Mouse (Mus musculus) ovary, postnatal 14 days (tissue): ENCODE measurements around the gene Mfn2.
"Not testable (repeated sequence)": the region's sequence is repeated elsewhere in the genome, so short reads cannot be mapped to it uniquely, and the experiment has no call there.

ENCODE experiments used
- DNase-seq: peaks from one replicate; pipeline ENCODE4 v3.0.0; 2022; ENCODE audit warnings: low spot score

The Mfn2 gene

DNA sequence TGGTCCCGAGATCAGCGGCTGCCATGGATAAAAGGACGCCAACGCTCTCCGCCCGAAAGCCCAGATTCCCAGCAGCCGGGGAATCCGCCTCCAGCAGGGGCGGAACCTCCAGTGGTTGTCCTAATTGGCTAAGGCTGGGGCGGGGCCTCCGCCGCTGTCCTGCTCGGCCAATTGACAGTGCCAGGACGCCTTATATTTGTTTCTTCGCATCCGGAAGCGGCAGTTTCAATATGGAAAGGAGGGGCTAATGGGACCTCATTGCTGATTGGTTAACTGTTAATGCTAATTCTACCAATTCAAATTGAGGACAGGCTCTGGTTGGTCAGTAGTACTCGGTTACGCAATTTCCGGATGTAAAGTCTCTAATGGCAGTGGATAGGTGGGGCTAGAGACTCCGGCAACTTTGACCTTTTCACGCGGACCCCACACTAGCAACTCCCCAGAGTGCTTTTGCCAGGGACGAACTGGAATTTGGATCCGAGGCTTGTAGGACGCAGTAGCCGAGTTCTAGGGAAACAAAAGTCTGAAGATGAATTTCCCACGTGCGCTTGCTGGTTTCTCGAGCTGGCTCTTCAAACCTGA, 36.0 kb downstream of the Mfn2 start, which contains the start of the genes Miip and Fv1:
Miip (minus strand) TSS at position 367 of the 582 bp plus-strand sequence.
Fv1 (plus strand) TSS at position 530 of the 582 bp plus-strand sequence.
- DNase-seq = peak; percentile 82

DNA sequence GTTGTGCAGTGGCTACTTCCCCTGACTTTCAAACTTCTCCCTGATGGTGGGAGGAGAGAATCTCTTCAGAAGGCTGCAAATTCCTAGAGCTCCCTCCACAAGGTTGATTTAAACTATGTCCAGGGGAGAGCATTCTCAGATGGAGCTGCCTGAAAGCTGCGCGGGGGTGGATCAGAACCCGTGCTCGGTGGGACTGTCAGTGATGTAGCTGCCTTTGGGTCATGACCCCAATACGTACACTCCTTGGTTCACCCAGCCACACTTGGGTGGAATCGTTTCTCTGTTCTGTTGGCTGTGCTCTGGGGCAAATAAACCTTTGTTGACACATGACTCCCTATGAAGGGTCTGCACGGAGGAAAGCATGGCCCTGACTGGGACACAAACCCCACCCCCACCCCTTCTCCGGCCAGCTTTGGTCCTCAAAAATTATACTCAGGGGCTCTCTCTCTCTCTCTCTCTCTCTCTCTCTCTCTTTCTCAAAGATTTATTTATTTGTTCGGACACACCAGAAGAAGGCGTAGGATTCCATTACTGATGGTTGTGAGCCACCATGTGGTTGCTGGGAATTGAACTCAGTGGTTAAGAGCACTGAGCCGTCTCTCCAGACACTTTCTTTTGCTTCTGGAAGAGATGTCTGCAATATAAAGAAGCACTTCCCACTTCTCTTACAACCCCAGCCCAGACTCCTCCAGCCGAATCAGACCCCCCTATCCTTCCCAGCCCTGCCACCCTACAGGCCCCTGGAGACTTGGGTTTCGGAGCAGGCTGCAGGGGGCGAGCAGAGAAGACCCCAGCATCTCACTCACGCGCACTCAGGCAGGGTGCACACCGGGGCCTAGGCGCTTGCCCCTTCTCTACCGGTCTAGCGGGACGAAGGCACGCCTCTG, 36.7 kb downstream of the Mfn2 start:
- DNase-seq = peak; percentile 7

DNA sequence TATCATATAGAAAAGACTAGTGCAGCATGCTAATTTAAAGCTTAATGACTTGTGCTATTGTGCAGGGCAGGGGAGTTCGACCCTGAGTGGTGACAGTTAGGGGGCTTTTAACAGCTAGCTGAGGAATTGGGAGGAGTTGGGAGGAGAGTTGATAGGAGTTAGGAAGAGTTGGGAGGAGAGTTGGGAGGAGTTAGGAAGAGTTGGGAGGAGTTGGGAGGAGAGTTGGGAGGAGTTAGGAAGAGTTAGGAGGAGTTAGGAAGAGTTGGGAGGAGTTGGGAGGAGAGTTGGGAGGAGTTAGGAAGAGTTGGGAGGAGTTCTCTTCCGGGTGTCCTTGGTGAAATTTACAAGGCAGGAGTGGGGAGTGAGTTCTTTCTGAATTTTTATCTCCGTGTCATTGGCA, 37.7 kb downstream of the Mfn2 start:
- not testable (repeated sequence) for DNase-seq

DNA sequence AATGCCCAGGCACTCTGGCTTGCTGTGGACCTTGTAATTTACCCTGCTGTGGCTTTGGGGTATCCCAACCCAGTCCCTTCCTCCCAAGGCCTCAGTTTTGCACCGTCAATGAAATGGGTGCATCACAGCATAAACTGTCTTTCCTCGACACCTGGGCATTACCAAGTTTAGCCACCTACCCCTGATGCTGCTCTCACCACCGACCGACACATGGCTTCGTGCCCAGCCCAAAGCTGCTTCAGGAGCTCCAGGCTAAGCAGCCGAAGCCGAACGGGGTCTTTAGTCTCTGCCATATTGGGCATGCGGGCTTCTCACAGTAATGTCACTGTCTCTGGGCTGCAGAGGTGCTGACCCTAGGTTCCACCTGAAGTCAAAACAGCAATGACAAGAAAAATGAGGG, 38.4 kb downstream of the Mfn2 start:
- no peak for DNase-seq

DNA sequence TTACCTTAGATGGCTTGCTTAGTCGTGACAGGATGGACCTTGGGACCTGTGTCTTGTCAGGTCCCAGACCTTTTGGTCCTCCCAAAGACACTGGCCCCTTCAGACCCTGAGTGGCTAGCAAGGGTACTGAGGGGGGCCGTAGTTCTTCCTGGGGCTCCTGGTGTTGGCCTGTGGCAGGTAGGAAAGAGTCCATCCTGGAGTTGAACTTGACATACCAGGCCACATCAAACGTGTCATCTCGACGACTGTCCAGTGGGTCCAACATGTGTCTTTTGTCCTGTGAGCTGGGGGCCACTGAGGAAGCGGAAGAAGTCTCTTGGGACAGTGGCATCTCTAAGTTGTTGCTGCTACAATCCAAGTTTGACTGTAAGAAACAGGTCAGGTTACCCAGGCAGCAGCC, 38.9 kb downstream of the Mfn2 start:
- no peak for DNase-seq

DNA sequence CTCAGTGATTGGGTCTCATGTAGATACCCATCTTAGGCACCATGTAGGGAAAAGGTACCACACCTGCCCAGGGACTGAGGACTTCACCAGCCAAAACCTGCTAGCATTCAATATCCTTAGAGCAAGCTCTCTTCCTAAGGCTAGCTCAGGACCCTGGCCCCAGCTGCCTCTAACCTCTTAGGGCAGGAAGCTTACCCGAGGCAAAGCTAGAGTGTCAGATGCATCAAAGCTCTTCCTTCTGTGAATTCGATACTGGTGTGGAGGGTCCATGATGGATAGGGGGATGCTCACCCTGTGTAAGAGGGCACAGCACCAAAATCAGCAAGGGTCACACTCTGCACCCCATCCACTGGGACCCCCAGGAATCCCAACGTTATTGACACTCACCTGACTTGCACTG, 42.5 kb downstream of the Mfn2 start:
- DNase-seq = no peak

DNA sequence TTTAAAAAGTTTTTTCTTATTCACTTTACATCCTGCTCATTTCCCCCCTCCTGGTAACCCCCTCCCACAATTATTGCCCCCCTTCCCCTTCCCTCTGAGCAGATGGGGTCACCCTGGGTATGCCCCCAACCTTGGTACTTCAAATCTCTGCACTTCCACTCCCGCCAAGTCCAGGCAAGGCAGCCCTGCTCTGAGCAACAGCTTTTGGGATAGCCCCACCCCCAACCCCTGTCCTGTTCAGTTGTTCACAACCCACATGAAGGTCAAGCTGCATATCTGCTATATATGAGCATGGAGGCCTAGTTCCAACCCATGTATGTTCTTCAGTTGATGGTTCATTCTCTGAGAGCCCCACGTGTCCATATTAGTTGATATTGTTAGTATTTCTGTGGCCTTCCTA, 53.7 kb downstream of the Mfn2 start:
- DNase-seq = no peak

- DNase-seq = no peak
Measured at GRCm38 (mm10) chr4:147848584-147848991, 55.9 kb downstream of the Mfn2 start.

- peak; percentile 46 for DNase-seq
Measured at GRCm38 (mm10) chr4:147847614-147848583, 56.6 kb downstream of the Mfn2 start, which contains the start of gene Zfp933. Gene Zfp933 (minus strand): TSS chr4:147848366.

GRCm38 (mm10) chr4:147842871-147843270, 61.6 kb downstream of the Mfn2 start:
- DNase-seq = no peak

DNA sequence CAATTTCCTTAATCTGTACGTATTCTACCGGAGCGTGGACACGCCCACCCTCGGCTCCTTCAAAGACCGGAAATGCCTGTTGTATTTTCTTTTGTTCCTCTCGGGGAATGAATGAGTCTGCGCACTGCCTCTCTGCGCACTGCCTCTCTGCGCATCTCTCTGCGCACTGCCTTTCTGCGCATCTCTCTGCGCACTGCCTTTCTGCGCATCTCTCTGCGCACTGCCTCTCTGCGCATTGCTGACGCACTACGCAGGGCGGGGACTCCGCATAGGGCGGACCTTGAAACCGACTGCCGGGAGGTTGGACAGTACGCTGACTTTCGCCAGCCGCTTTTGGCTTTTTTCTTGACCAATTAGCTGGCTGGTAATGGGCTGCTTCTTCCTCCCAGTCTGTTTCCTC, 65.2 kb downstream of the Mfn2 start:
- not testable (repeated sequence) for DNase-seq

- no peak for DNase-seq
Measured at GRCm38 (mm10) chr4:147824389-147824788, 80.1 kb downstream of the Mfn2 start.
